Mouse (Mus musculus) megakaryocyte, embryonic 14.5 days (primary cell): ENCODE measurements around the gene Bscl2. TPM values are rescaled to one million over a fixed set of nuclear protein-coding genes. Genes with fewer than 3 reads are reported as not detected.

Experiments
- H3K27me3 ChIP-seq: replicated peaks from 2 replicates; pipeline ENCODE3; 2012; ENCODE audit warnings: inconsistent platforms
- H3K36me3 ChIP-seq: replicated peaks from 2 replicates; pipeline ENCODE3; 2012; ENCODE audit warnings: low read length, inconsistent platforms, mixed read lengths
- H3K4me1 ChIP-seq: 2 replicates; pipeline ENCODE4 v1.6.1; 2012; ENCODE audit warnings: inconsistent platforms
- H3K4me3 ChIP-seq: replicated peaks from 2 replicates; pipeline ENCODE3; 2012; ENCODE audit warnings: moderate library complexity, mild to moderate bottlenecking, inconsistent platforms
- H3K9me3 ChIP-seq: 2 replicates; pipeline ENCODE4 v1.6.1; 2012; ENCODE audit warnings: inconsistent platforms
- FLI1 ChIP-seq: IDR thresholded peaks from 2 replicates; pipeline ENCODE4 v1.6.1; 2012; ENCODE audit warnings: low read length, inconsistent platforms, mixed read lengths
- GATA1 ChIP-seq: IDR thresholded peaks from 3 replicates; pipeline ENCODE4 v1.6.1; 2012; ENCODE audit warnings: mixed read lengths, low read length, inconsistent platforms, borderline replicate concordance
- polyA plus RNA-seq: library from polyadenylated mRNA; stranded (reverse); fragments of >175 nt; gene quantifications from 2 replicates; pipeline ENCODE4 v1.2.3, GENCODE M21; 2012; ENCODE audit warnings: low replicate concordance; ENCODE audit not compliant: insufficient read depth

Bscl2 gene
- polyA plus RNA-seq, result 124 and 182 TPM in 2 replicates

- no peaks in the 10 kb centered on the region for H3K27me3 ChIP-seq
- peak within 1 kb of the TSS; percentile 93 for H3K4me3 ChIP-seq
- H3K4me1 ChIP-seq, result peaks cover 58% of the 10 kb centered on the region
- TF ChIP-seq GATA1 (no peak), FLI1 (no peak)
- H3K36me3 ChIP-seq, result peaks cover 60% of the 10 kb centered on the region
- no peaks in the 10 kb centered on the region for H3K9me3 ChIP-seq
Measured at GRCm38 (mm10) chr19:8837251-8837791, at the start of gene Bscl2. Gene Bscl2, plus strand, starts transcription at chr19:8837467.

DNA sequence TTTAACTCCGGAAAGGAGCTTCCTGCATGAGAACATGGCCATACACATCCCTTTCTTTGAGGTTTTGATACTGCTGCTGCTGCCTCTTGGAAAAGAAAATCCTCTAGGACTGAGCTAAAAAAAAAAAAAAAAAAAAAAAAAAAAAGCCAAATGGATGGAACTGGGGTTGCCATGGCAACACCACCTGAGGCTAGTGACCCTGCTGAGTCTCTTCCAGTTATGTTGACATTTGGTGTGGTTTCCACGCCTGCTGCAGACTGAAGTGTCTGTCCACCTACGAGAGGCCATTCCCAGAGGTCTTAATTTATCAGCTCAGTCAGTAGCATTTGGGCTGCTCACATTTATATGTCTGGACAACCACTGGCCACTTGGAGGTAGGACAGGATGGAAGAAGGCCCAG, 48.7 kb upstream of the Bscl2 start:
- H3K36me3 ChIP-seq, result peaks cover 35% of the 10 kb centered on the region
- peaks cover 5% of the 10 kb centered on the region for H3K9me3 ChIP-seq
- no peaks in the 10 kb centered on the region for H3K27me3 ChIP-seq
- H3K4me1 ChIP-seq, result peaks cover 36% of the 10 kb centered on the region
- no peak overlapping the region for H3K4me3 ChIP-seq
- TF ChIP-seq GATA1, result no peak
- no peak for TF ChIP-seq FLI1

DNA sequence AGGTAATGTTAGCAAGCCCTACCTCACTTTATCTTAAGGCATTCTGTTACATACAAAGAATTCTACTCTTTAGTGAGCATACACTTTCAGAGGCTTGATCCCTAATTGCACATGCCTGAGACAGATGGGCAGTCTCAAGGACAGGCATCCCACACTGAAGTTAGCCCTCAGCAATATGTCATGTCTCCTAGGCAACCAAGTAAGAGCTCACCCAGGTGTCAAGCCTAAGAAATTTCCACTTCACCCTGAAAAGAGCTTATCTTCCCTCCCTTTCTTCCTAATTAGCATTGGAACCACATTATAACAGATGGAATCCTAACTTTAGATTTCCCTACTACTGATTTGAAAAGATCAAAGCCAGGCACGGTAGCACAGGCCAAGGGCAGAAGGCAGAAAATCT, 48.1 kb upstream of the Bscl2 start:
- Histone ChIP-seq H3K4me1 (peaks cover 33% of the 10 kb centered on the region), H3K9me3 (peaks cover 6% of the 10 kb centered on the region), H3K4me3 (no peak overlapping the region), H3K27me3 (no peaks in the 10 kb centered on the region), H3K36me3 (peaks cover 36% of the 10 kb centered on the region)
- TF ChIP-seq FLI1, result no peak
- no peak for TF ChIP-seq GATA1

- Histone ChIP-seq H3K36me3 (peaks cover 42% of the 10 kb centered on the region), H3K4me1 (peaks cover 27% of the 10 kb centered on the region), H3K9me3 (peaks cover 6% of the 10 kb centered on the region), H3K4me3 (no peak overlapping the region), H3K27me3 (no peaks in the 10 kb centered on the region)
- no peak for TF ChIP-seq GATA1
- no peak for TF ChIP-seq FLI1
Measured at GRCm38 (mm10) chr19:8790171-8790570, 47.1 kb upstream of the Bscl2 start.

DNA sequence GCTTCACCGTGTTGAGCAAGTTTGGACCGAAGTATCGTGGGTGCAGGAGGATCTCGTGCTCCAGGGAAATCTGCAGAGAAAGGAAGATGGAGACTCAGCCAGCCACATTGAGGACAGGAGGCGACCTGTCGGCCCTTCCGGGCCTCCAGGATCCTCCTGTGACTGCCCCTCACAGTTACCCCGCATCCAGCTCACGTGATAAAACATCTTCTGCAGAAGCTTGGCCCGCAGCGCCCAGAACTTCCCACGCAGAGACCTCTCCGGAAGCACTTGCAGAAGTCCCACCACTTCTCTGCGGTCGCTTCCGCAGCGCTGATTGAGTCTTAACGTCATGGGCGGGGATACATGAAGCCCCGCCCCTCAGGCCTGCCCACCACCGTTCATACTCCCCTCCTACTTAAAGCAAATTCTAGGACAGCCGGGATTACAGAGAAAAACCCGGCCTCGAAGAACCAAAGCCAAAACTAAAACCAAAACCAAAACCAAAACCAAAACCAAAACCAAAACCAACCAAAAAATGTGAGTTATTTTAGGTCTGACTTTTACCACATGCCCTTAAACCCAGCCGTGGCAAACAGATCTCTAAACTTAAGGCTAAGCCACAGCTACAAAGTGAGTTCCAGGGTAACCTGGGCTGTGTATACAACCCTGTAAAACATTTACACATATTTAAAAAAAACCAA, 38.9 kb upstream of the Bscl2 start, which contains the start of gene Polr2g:
Gene Polr2g, minus strand, starts transcription at position 314 of the 683 bp plus-strand sequence.
- Histone ChIP-seq H3K9me3 (peaks cover 2% of the 10 kb centered on the region), H3K36me3 (peaks cover 28% of the 10 kb centered on the region), H3K27me3 (no peaks in the 10 kb centered on the region), H3K4me1 (peaks cover 44% of the 10 kb centered on the region), H3K4me3 (peak within 1 kb of the TSS; percentile 99)
- TF ChIP-seq GATA1 (no peak), FLI1 (peak; percentile 37; the same call in 1 of the 2 replicates)

- TF ChIP-seq GATA1 (no peak), FLI1 (no peak)
- Histone ChIP-seq H3K9me3 (no peaks in the 10 kb centered on the region), H3K4me3 (peak overlapping the region; percentile 99), H3K36me3 (peaks cover 25% of the 10 kb centered on the region), H3K4me1 (peaks cover 49% of the 10 kb centered on the region), H3K27me3 (no peaks in the 10 kb centered on the region)
Measured at GRCm38 (mm10) chr19:8798947-8799315, 38.3 kb upstream of the Bscl2 start.

DNA sequence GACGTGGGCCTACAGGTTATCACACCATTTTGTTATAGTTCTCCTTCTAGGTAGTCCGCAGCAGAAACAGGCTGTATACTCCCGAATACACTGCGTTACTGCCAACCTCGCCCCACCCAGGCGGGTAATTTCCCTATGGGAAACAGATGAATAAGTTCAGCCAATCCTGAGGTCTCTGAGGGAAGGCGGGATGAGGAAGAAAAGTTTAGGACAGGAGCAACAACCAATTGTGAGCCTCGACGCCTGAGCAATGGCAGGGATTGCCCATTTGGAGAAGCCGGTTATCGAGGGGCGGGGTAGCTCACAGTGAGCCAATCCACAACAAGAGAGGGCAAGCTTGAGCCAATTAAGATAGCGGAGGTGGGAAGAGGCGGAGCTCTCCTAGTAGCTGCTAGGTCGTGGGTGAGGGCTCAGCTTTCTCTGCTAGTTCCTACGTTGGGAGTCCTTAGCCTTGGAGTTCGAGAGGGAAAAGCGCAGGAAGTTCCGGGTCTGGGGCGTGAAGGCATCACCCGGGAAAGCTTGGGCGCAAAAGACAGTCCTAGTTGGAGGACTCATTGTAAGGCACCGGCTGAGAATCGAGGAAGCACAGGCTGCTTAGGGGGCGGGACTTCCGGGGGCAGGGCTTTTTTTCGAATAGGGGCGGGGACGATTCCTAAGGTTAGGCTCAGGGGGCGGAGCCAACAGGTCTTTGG, 35.0 kb upstream of the Bscl2 start, which contains the start of gene Zbtb3:
Gene Zbtb3, plus strand, starts transcription at position 426 of the 692 bp plus-strand sequence.
- Histone ChIP-seq H3K4me1 (peaks cover 69% of the 10 kb centered on the region), H3K36me3 (peaks cover 32% of the 10 kb centered on the region), H3K4me3 (peak within 1 kb of the TSS; percentile 95), H3K27me3 (no peaks in the 10 kb centered on the region), H3K9me3 (no peaks in the 10 kb centered on the region)
- TF ChIP-seq GATA1 (no peak), FLI1 (no peak)

- Histone ChIP-seq H3K36me3 (peaks cover 42% of the 10 kb centered on the region), H3K9me3 (no peaks in the 10 kb centered on the region), H3K4me1 (peaks cover 70% of the 10 kb centered on the region), H3K4me3 (peak overlapping the region; percentile 95), H3K27me3 (no peaks in the 10 kb centered on the region)
- no peak for TF ChIP-seq GATA1
- TF ChIP-seq FLI1, result no peak
Measured at GRCm38 (mm10) chr19:8803204-8803780, 34.0 kb upstream of the Bscl2 start.

- no peak for TF ChIP-seq GATA1
- no peak for TF ChIP-seq FLI1
- H3K4me3 ChIP-seq, result peak overlapping the region; percentile 95
- no peaks in the 10 kb centered on the region for H3K9me3 ChIP-seq
- H3K36me3 ChIP-seq, result peaks cover 50% of the 10 kb centered on the region
- H3K27me3 ChIP-seq, result no peaks in the 10 kb centered on the region
- peaks cover 70% of the 10 kb centered on the region for H3K4me1 ChIP-seq
Measured at GRCm38 (mm10) chr19:8803879-8804660, 33.2 kb upstream of the Bscl2 start.
